Mouse (Mus musculus) thymus, adult 2 months (tissue): Measurements from ENCODE around the gene Ell2. TPM values are rescaled to one million over a fixed set of nuclear protein-coding genes. Genes with fewer than 3 reads are reported as not detected.

Source experiments
- DNase-seq: peaks from one replicate; pipeline ENCODE4 v3.0.0; 2021
- H3K27ac ChIP-seq: fragments of 200-500 bp; 2 replicates; pipeline ENCODE4 v1.5.1; 2012; ENCODE audit warnings: low read length, control low read depth; ENCODE audit not compliant: control insufficient read depth, insufficient read depth
- H3K27me3 ChIP-seq: fragments of 200-500 bp; 2 replicates; pipeline ENCODE4 v1.6.1; 2012; ENCODE audit warnings: mild to moderate bottlenecking, low read length, moderate library complexity, mixed read lengths; ENCODE audit not compliant: control insufficient read depth, insufficient read depth
- H3K36me3 ChIP-seq: fragments of 200-500 bp; 2 replicates; pipeline ENCODE4 v1.6.1; 2012; ENCODE audit warnings: mild to moderate bottlenecking, low read length, moderate library complexity; ENCODE audit not compliant: control insufficient read depth, insufficient read depth
- H3K4me1 ChIP-seq: fragments of 200-500 bp; replicated peaks from 2 replicates; pipeline ENCODE4 v1.6.1; 2012; ENCODE audit warnings: low read length; ENCODE audit not compliant: control insufficient read depth, insufficient read depth
- H3K4me3 ChIP-seq: fragments of 200-500 bp; 2 replicates; pipeline ENCODE4 v1.5.1; 2012; ENCODE audit warnings: mild to moderate bottlenecking, low read length, control low read depth, moderate library complexity; ENCODE audit not compliant: control insufficient read depth, insufficient read depth
- CTCF ChIP-seq: fragments of 200-500 bp; IDR thresholded peaks from 2 replicates; pipeline ENCODE4 v1.5.1; 2012; ENCODE audit warnings: mild to moderate bottlenecking, control low read depth, low read length, moderate library complexity, borderline replicate concordance; ENCODE audit not compliant: control insufficient read depth, poor library complexity, insufficient read depth; ENCODE audit errors: extremely low read depth
- POLR2A ChIP-seq: fragments of 200-500 bp; IDR thresholded peaks from 2 replicates; pipeline ENCODE4 v1.6.1; 2012; ENCODE audit warnings: mild to moderate bottlenecking, low read length, control low read depth, moderate library complexity; ENCODE audit not compliant: control insufficient read depth, poor library complexity, insufficient read depth; ENCODE audit errors: extremely low read depth
- WGBS: fragments of 180-500 bp; shearing (Covaris S2); methylation state at CpG from one replicate; pipeline ENCODE4 v1.1.7; 2018; 5-methylcytosine and 5-hydroxymethylcytosine counted together
- polyA plus RNA-seq: library from polyadenylated mRNA; depleted of rRNA; stranded (reverse); fragments of >200 nt; gene quantifications from 2 replicates; pipeline ENCODE4 v1.2.3, GENCODE M21; 2012; rRNA removed

The Ell2 gene
- polyA plus RNA-seq, 1 experiment: 2.2 TPM

GRCm38 (mm10) chr13:75818945-75819706 lies 112.6 kb downstream of the Ell2 start:
- no peak for TF ChIP-seq CTCF
- no peak for TF ChIP-seq POLR2A
- no peak overlapping the region for H3K4me3 ChIP-seq

GRCm38 (mm10) chr13:75819898-75820297 lies 113.3 kb downstream of the Ell2 start:
- H3K4me1 ChIP-seq: peaks cover 2% of the 10 kb centered on the region; the same call in 1 of the 2 replicates
- TF ChIP-seq POLR2A: no peak
- DNase-seq: no peak
- H3K4me3 ChIP-seq: no peak overlapping the region
- no peak overlapping the region for H3K27ac ChIP-seq
- no peaks in the 10 kb centered on the region for H3K27me3 ChIP-seq
- no peaks in the 10 kb centered on the region for H3K36me3 ChIP-seq

More at GRCm38 (mm10) chr13:75818945-75819706, 112.6 kb downstream of the Ell2 start:
- 96% methylated on average over 3 of the region's 3 CpGs for WGBS
- Histone ChIP-seq H3K27me3 (no peaks in the 10 kb centered on the region), H3K27ac (no peak overlapping the region), H3K36me3 (no peaks in the 10 kb centered on the region), H3K4me1 (peaks cover 2% of the 10 kb centered on the region; the same call in 1 of the 2 replicates)
- DNase-seq: no peak

Other genes with a start within 250 kb of the Ell2 start
- gene Glrx, start 133.1 kb downstream of the Ell2 start, polyA plus RNA-seq: 19.4 and 31.9 TPM in 2 replicates
- 0.61 and 1.4 TPM in 2 replicates for gene Rhobtb3, start 237.2 kb downstream of the Ell2 start, polyA plus RNA-seq